Mouse (Mus musculus) ES-CJ7 (cell line): ENCODE measurements around the gene Nacad.

Experiments used
- DNase-seq: peaks from one replicate; pipeline ENCODE4 v3.0.0; 2011; ENCODE audit warnings: low read depth, low spot score

Gene Nacad

GRCm38 (mm10) chr11:6581560-6581959 lies 24.3 kb downstream of the Nacad start:
- DNase-seq, result no peak

DNA sequence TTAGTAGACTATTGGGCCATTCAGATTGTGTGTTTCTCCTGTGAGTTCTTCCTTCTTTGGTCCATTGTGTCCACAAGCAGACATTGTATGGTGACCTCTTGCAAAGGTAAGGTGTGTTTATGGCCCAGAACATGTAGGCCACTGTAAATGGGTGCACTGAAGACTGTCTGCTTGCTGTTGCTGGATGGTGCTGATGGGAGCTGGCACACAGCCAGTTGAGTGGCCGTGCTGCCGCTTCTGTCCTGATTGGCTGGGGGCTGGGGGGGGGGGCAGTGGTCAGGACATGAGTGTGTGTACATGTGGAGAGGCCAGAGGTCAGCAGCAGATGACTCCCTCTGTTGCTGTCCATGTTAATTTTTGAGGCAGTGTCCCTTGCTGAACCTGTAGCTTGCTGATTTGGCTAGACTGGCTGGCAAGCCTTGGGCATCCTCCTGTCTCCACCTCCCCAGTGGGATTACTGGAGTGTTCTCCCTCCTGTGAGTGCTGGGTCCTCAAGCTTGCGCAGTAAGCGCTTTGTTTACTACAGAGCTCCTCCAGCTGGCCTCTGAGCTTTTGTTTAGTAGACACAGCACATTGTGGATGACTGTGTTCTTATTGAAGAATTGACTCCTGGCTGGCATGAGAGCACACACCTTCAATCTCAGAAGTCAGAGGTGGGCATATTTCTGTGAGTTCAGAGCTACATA lies 25.6 kb downstream of the Nacad start:
- no peak for DNase-seq

DNA sequence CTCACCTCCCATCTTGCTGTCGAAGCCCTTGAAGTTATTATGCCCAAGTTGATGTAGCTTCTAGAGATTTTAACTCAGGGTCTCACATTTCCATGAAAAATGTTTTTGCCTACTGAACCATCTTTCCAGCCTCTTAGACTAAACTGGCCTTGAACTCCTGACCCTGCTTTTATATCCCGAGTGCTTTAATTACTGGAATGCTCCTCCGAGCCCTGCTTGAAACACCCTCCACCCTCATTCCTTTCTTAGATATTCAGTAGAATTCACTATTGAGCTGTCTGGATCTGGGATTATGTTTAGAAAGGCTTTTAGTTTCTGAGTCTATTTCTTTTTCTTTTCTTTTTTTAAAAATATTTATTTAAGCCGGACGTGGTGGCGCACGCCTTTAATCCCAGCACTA lies 26.5 kb downstream of the Nacad start:
- DNase-seq, result peak; percentile 27

DNA sequence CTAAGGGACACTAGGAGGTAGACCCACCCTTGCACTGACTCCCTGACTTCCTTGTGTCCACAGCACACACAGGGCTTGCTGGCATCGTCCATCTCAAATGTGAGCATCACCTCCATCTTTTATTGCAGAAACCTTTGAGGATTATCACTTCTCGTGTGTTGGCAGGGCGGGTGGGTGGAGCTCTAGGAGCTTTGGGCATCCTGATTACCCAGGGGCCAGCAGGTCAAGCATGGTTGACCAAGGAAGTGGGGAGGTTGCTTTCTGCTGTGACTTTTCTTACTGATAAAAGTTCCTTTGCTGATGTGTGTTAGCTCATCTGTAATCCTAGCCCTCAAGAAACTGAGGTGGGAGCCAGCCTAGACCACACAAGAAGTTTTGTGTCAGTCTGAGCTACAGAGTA lies 29.7 kb downstream of the Nacad start:
- no peak for DNase-seq

GRCm38 (mm10) chr11:6569410-6569777 lies 36.5 kb downstream of the Nacad start:
- no peak for DNase-seq

DNA sequence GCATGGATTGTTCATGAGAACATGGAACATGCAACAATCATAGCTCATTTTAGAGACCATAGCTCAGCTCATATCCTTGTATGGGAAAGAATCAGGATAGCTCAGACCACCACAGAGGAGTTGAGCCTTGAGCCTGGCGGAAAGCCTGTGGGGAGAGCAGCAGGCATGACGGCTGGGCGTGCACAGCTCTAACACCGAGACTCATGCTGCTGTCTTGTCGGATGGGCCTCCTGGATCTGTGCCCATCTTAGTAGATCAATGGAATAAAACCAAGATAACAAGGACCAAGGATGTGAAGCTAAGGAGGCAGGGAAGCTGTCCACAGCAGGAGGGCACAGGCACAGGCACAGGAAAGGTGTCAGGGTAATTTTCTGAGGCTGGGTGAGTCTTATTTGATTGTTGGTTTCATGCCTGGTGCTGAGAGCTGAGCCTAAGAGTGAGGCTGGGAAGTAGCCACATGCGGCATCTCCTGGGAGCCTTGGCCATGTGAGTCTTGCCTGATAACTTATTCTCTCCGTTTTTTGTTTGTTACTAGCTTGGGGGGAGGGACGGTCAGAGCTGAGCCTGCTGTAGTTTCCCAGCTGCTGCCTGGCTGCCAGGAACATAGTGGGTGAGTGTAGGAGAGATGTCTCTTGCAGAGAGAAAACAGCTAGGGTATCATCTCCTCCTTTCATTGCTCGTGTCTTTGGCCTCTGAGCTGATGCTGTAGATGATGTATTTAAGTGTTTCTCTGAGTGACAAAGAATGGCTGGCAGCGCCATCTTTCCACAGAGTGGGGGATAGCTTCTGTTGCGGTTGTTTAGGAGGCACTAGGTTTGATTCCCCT lies 37.1 kb downstream of the Nacad start:
- DNase-seq, result peak; percentile 45

DNA sequence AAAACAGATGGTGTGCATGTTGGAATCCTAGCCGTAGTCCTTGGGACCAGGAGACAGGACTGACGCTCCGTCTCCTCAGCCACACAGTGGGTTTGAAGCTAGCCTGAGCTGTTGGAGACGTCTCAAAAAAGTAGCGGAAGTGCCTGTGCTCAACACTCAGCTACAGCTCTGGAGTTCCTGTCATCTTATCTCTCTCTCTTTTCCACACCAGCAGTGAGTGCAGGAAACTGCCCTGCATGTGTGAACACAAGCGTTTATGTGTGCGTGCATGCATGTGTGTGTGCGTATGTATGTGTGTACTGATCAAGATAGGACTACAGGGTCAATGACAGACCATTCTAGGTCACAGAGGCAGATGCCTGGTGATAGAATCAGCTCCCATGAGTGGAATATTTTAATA lies 37.9 kb downstream of the Nacad start:
- no peak for DNase-seq

DNA sequence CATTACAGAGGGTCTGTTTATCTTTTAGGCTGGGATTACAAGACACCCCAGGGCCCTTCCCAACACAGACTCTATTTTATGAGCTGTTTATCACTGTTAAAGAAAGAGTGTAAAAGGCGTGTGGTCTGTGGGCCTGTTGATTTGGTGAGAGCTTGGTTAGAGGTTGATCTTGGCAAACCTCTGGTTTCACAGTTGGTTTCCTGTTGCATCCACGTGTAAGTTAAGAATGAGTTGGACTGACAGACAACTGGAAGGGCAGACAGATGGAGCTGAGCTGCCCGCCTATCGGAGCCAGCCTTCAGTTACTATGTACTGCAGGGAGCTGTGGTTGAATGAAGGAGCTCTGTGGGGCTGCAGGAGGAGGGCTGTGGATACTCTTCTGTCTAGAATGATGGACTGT lies 39.4 kb downstream of the Nacad start:
- DNase-seq, result no peak

- no peak for DNase-seq
These were observed 42.7 kb downstream of the Nacad start for GRCm38 (mm10) chr11:6563201-6563600.

DNA sequence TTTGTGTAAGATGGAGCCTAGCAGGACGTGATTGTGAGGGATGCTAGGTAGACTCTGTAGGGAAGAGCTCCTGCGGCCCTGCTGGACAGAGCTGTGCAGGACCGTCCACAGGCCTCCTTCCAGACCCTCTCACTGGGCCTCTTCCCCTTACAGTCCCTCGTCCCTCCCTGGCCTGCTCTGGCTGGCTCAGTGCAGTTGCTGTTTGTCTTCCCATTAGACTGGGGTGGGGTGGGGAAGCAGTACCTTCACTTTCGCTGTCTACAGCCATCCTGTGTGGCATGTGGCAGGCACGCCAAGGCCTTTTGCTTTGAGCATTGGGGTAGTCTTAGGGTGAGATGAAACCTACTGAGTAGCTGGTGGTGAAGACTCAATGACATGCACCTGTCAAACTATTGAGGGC lies 43.5 kb downstream of the Nacad start:
- no peak for DNase-seq

GRCm38 (mm10) chr11:6561474-6561873 lies 44.4 kb downstream of the Nacad start:
- no peak for DNase-seq

GRCm38 (mm10) chr11:6560655-6561360 lies 45.0 kb downstream of the Nacad start:
- DNase-seq, result no peak

GRCm38 (mm10) chr11:6559996-6560395 lies 45.9 kb downstream of the Nacad start:
- no peak for DNase-seq

DNA sequence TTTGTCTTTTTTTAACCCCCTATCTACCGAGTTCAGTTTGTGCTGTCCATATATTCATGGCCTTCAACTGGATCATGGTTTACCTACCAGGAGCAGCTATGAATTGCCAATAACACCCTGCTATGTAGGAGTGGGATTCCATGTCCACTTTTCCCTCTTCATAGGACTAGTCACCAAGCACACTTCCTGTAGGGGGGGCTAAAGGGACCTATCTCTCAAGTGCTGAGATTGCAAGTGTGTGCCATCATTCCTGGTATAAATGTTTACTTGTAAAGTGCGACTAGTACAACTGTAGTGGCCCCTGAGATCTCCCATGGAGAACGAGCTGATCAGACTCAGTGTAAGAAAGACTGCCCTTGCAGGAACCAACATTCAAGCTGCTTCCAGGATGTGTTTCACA lies 47.6 kb downstream of the Nacad start:
- peak; percentile 68 for DNase-seq

- no peak for DNase-seq
These were observed 55.7 kb downstream of the Nacad start for GRCm38 (mm10) chr11:6550201-6550600.

DNA sequence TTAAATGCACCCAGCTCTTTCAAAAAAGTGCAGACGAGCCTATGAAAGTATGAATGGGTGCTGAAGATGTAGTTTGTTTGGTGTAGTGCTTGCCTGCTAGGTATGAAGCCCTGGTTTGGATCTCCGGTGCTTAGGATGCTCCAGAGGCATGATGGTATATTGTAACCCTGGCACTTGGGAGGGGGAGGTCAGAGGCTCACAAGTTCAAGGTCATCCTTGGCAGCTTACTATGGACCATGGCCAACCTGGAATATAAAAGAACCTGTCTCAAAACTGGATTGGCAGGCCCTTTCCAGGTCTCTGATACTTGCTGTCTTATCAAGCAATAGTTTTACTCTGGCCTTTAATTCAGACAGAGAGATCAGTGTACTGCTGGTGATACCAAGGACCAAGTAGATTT lies 56.1 kb downstream of the Nacad start:
- no peak for DNase-seq
